ENCODE assay signal across 9 mouse cellular contexts in genomic region chr5:137885894-137886293, GRCm38 (mm10). TPM values are rescaled to one million over a fixed set of nuclear protein-coding genes. Genes with fewer than 3 reads are reported as not detected.
DNase-seq lines count a peak whose midpoint lies in the region; ATAC-seq and TF ChIP-seq lines count a peak whose summit lies in the region.
"Had no signal": no experiment of that assay in that cellular context is flagged by ENCODE, and none has a peak within 500 bp of the region (broad histone marks: within the 10 kb centered on the region; RNA-seq: fewer than 3 reads in every experiment).

No protein-coding gene starts in this region.

- H3K27me3 ChIP-seq in heart, postnatal 0 days (ENCODE audit: control insufficient read depth, insufficient read depth, low read length) = no peaks in the 10 kb centered on the region
- peaks cover 8% of the 10 kb centered on the region; the same call in 1 of the 2 replicates for H3K27me3 ChIP-seq in heart, embryonic 12.5 days (replicated peaks)
- no peaks in the 10 kb centered on the region for H3K27me3 ChIP-seq in C2C12 (ENCODE audit: control insufficient read depth, insufficient read depth, insufficient read length)
- no peaks in the 10 kb centered on the region for H3K27me3 ChIP-seq in embryonic facial prominence, embryonic 10.5 days (replicated peaks; ENCODE audit: low read depth, poor library complexity, severe bottlenecking)
- H3K27me3 ChIP-seq: embryonic facial prominence, embryonic 13.5 days had no signal

- TF ChIP-seq CTCF in heart, postnatal 0 days (IDR thresholded peaks at IDR 0.05; ENCODE audit: low read depth) = peak; percentile 74
- TF ChIP-seq CTCF in C2C12 (IDR thresholded peaks at IDR 0.05; ENCODE audit: control insufficient read depth, insufficient read depth, insufficient read length) = no peak
- peak; percentile 61 for TF ChIP-seq CTCF in lung, adult 2 months (IDR thresholded peaks at IDR 0.05; ENCODE audit: insufficient read depth, low read length)

- no peak overlapping the region for H3K9ac ChIP-seq in heart, postnatal 0 days (replicated peaks; ENCODE audit: low read depth, low read length)
- H3K9ac ChIP-seq in heart, embryonic 12.5 days = no peak overlapping the region
- H3K9ac ChIP-seq: embryonic facial prominence, embryonic 13.5 days had no signal

- no peak overlapping the region for H3K4me3 ChIP-seq in heart, postnatal 0 days (ENCODE audit: low read depth, low read length)
- H3K4me3 ChIP-seq in heart, embryonic 12.5 days = no peak overlapping the region
- no peak overlapping the region for H3K4me3 ChIP-seq in C2C12 (ENCODE audit: insufficient read depth, poor library complexity, severe bottlenecking)
- no peak overlapping the region for H3K4me3 ChIP-seq in embryonic facial prominence, embryonic 10.5 days
- H3K4me3 ChIP-seq in lung, adult 2 months (replicated peaks; ENCODE audit: extremely low read depth, low read depth, low read length) = no peak overlapping the region
- H3K4me3 ChIP-seq: embryonic facial prominence, embryonic 13.5 days had no signal

- no peaks in the 10 kb centered on the region for H3K79me2 ChIP-seq in C2C12 (ENCODE audit: control insufficient read depth, insufficient read depth)

- H3K27ac ChIP-seq in heart, postnatal 0 days (ENCODE audit: low read depth) = no peak overlapping the region
- no peak overlapping the region for H3K27ac ChIP-seq in heart, embryonic 12.5 days (ENCODE audit: poor library complexity, severe bottlenecking)
- no peak overlapping the region for H3K27ac ChIP-seq in embryonic facial prominence, embryonic 10.5 days (replicated peaks)
- H3K27ac ChIP-seq: embryonic facial prominence, embryonic 13.5 days had no signal

- ATAC-seq in heart, postnatal 0 days (ENCODE audit: insufficient read depth, low read depth) = 0 out of 2 replicates have a peak, but pooled peaks have one; percentile 41
- no peak for ATAC-seq in heart, embryonic 12.5 days (ENCODE audit: insufficient number of reproducible peaks, low FRiP score)

- no peak for TF ChIP-seq EP300 in heart, postnatal 0 days (IDR thresholded peaks at IDR 0.05; ENCODE audit: low read depth)

- no peak overlapping the region for H3K4me2 ChIP-seq in heart, postnatal 0 days (ENCODE audit: low read depth, low read length)
- no peak overlapping the region for H3K4me2 ChIP-seq in heart, embryonic 12.5 days
- H3K4me2 ChIP-seq: embryonic facial prominence, embryonic 13.5 days had no signal

- H3K79me3 ChIP-seq in C2C12 (ENCODE audit: low read depth) = no peaks in the 10 kb centered on the region

- DNase-seq in heart, postnatal 0 days (ENCODE audit: low spot score) = peak; percentile 61
- DNase-seq in adrenal gland, postnatal 10 days = peak; percentile 73
- peak; percentile 50 for DNase-seq in embryonic facial prominence, embryonic 10.5 days (ENCODE audit: low spot score)
- DNase-seq in kidney, postnatal 4 days = peak; percentile 78 to 84
- DNase-seq in lung, adult 2 months = peak; percentile 31
- DNase-seq in right cerebral cortex, postnatal 4 days = peak; percentile 65

- H3ac ChIP-seq in C2C12 (ENCODE audit: control insufficient read depth, insufficient read length, low read depth) = no peak overlapping the region

- H3K9me3 ChIP-seq in heart, postnatal 0 days (replicated peaks; ENCODE audit: control insufficient read depth, low read length) = no peaks in the 10 kb centered on the region
- no peaks in the 10 kb centered on the region for H3K9me3 ChIP-seq in heart, embryonic 12.5 days (replicated peaks)
- no peaks in the 10 kb centered on the region for H3K9me3 ChIP-seq in embryonic facial prominence, embryonic 10.5 days
- H3K9me3 ChIP-seq: embryonic facial prominence, embryonic 13.5 days had no signal

- H3K36me3 ChIP-seq in heart, postnatal 0 days (replicated peaks; ENCODE audit: control insufficient read depth, insufficient read depth, low read length) = no peaks in the 10 kb centered on the region
- H3K36me3 ChIP-seq in heart, embryonic 12.5 days = no peaks in the 10 kb centered on the region
- no peaks in the 10 kb centered on the region for H3K36me3 ChIP-seq in C2C12 (ENCODE audit: control insufficient read depth, insufficient read depth)
- H3K36me3 ChIP-seq in embryonic facial prominence, embryonic 10.5 days (replicated peaks) = no peaks in the 10 kb centered on the region
- H3K36me3 ChIP-seq: embryonic facial prominence, embryonic 13.5 days had no signal

- 3% methylated on average over 2 of the region's 2 CpGs for WGBS in heart, postnatal 0 days
- WGBS in heart, embryonic 12.5 days = 12% methylated on average over 2 of the region's 2 CpGs
- WGBS in embryonic facial prominence, embryonic 10.5 days = 7% methylated on average over 2 of the region's 2 CpGs
- 1% methylated on average over 2 of the region's 2 CpGs for WGBS in lung, adult 2 months

- no peak for TF ChIP-seq POLR2A in lung, adult 2 months (IDR thresholded peaks at IDR 0.05; ENCODE audit: borderline replicate concordance, extremely low read depth, low read depth, low read length)

- no peaks in the 10 kb centered on the region for H3K4me1 ChIP-seq in heart, postnatal 0 days (ENCODE audit: control insufficient read depth, insufficient read depth)
- no peaks in the 10 kb centered on the region; the same call in 1 of the 2 replicates for H3K4me1 ChIP-seq in heart, embryonic 12.5 days (replicated peaks)
- H3K4me1 ChIP-seq in embryonic facial prominence, embryonic 10.5 days = no peaks in the 10 kb centered on the region
- no peaks in the 10 kb centered on the region for H3K4me1 ChIP-seq in lung, adult 2 months (ENCODE audit: control insufficient read depth, insufficient read depth, low read length)
- H3K4me1 ChIP-seq: embryonic facial prominence, embryonic 13.5 days had no signal

TF ChIP-seq in C2C12, 6 proteins besides CTCF, POLR2A, EP300 and RAD21:
- peak; percentile 66 for TF ChIP-seq MAX (IDR thresholded peaks at IDR 0.05)
- no peak for TF ChIP-seq FOSL1 (IDR thresholded peaks at IDR 0.05; ENCODE audit: insufficient read depth, low read length, poor library complexity, severe bottlenecking)
- TF ChIP-seq USF1 (IDR thresholded peaks at IDR 0.05; ENCODE audit: low read depth) = no peak
- no peak for TF ChIP-seq CEBPB (IDR thresholded peaks at IDR 0.05; ENCODE audit: low read depth)

RNA-seq across cellular contexts. Expression of gene Pilrb2, which starts 14.3 kb away (rescaled TPM):
- total RNA-seq in heart, postnatal 0 days (2014; rRNA removed; ENCODE audit: low replicate concordance) = 2.4 TPM in 1 of 2 replicates, not detected in the other
- polyA plus RNA-seq in heart, postnatal 0 days (2015; fragmentation: Nextera tagmentation; extraction: Ambion mirVana) = 1.2 and 1.6 TPM in 2 replicates
- 1.9 and 2.7 TPM in 2 replicates for polyA plus RNA-seq in heart, embryonic 12.5 days (2016; fragmentation: Nextera tagmentation; extraction: Ambion mirVana)
- polyA plus RNA-seq in C2C12 (2012; fragmentation: generic; extraction: Trizol) = not detected
- 1 to 10 TPM; 2.0 to 2.2 TPM for total RNA-seq in adrenal gland, postnatal 10 days (2021)
- polyA plus RNA-seq in embryonic facial prominence, embryonic 10.5 days (2016; fragmentation: Nextera tagmentation; extraction: Ambion mirVana) = not detected in 2 replicates
- polyA plus RNA-seq in lung, adult 2 months (2012; rRNA removed) = 7.9 and 12.1 TPM in 2 replicates
- polyA plus RNA-seq: embryonic facial prominence, embryonic 13.5 days had no signal

RNA-seq across cellular contexts. Expression of gene Pilrb1, which starts 28.0 kb away (rescaled TPM):
- 0.66 TPM in 1 of 2 replicates, not detected in the other for total RNA-seq in heart, postnatal 0 days (2014; rRNA removed; ENCODE audit: low replicate concordance)
- 0.45 and 0.75 TPM in 2 replicates for polyA plus RNA-seq in heart, postnatal 0 days (2015; fragmentation: Nextera tagmentation; extraction: Ambion mirVana)
- polyA plus RNA-seq in heart, embryonic 12.5 days (2016; fragmentation: Nextera tagmentation; extraction: Ambion mirVana) = 0.26 and 0.57 TPM in 2 replicates
- polyA plus RNA-seq in C2C12 (2012; fragmentation: generic; extraction: Trizol) = not detected
- 1 to 10 TPM; 1.5 to 2.1 TPM for total RNA-seq in adrenal gland, postnatal 10 days (2021)
- polyA plus RNA-seq in embryonic facial prominence, embryonic 10.5 days (2016; fragmentation: Nextera tagmentation; extraction: Ambion mirVana) = 0.16 TPM in 1 of 2 replicates, not detected in the other
- 7.3 and 16.5 TPM in 2 replicates for polyA plus RNA-seq in lung, adult 2 months (2012; rRNA removed)
- polyA plus RNA-seq: embryonic facial prominence, embryonic 13.5 days had no signal

RNA-seq across cellular contexts. Expression of gene Cyp3a13, which starts 35.5 kb away (rescaled TPM):
- not detected in 2 replicates for total RNA-seq in heart, postnatal 0 days (2014; rRNA removed; ENCODE audit: low replicate concordance)
- polyA plus RNA-seq in heart, postnatal 0 days (2015; fragmentation: Nextera tagmentation; extraction: Ambion mirVana) = 0.10 and 0.11 TPM in 2 replicates
- 0.08 and 0.09 TPM in 2 replicates for polyA plus RNA-seq in heart, embryonic 12.5 days (2016; fragmentation: Nextera tagmentation; extraction: Ambion mirVana)
- not detected for polyA plus RNA-seq in C2C12 (2012; fragmentation: generic; extraction: Trizol)
- 1 to 10 TPM; 3.0 to 8.2 TPM for total RNA-seq in adrenal gland, postnatal 10 days (2021)
- not detected in 2 replicates for polyA plus RNA-seq in embryonic facial prominence, embryonic 10.5 days (2016; fragmentation: Nextera tagmentation; extraction: Ambion mirVana)
- polyA plus RNA-seq in lung, adult 2 months (2012; rRNA removed) = 0.71 and 1.2 TPM in 2 replicates
- polyA plus RNA-seq: embryonic facial prominence, embryonic 13.5 days had no signal

RNA-seq across cellular contexts. Expression of gene Pilra, which starts 49.8 kb away (rescaled TPM):
- total RNA-seq in heart, postnatal 0 days (2014; rRNA removed; ENCODE audit: low replicate concordance) = 3.7 and 78.0 TPM in 2 replicates
- 2.0 TPM in 2 replicates for polyA plus RNA-seq in heart, postnatal 0 days (2015; fragmentation: Nextera tagmentation; extraction: Ambion mirVana)
- polyA plus RNA-seq in heart, embryonic 12.5 days (2016; fragmentation: Nextera tagmentation; extraction: Ambion mirVana) = 2.3 and 2.5 TPM in 2 replicates
- 0.06 TPM for polyA plus RNA-seq in C2C12 (2012; fragmentation: generic; extraction: Trizol)
- 1 to 10 TPM; 1.6 to 2.8 TPM for total RNA-seq in adrenal gland, postnatal 10 days (2021)
- polyA plus RNA-seq in embryonic facial prominence, embryonic 10.5 days (2016; fragmentation: Nextera tagmentation; extraction: Ambion mirVana) = 0.28 and 0.79 TPM in 2 replicates
- 24.7 and 27.9 TPM in 2 replicates for polyA plus RNA-seq in lung, adult 2 months (2012; rRNA removed)

Comparison
In these comparisons a context has a peak if more than half of its experiments do, and no peak if none do; other contexts are left out.
1. DNase-seq: peak in every context shown above with its lines; median percentile 81 in kidney, postnatal 4 days; 73 in adrenal gland, postnatal 10 days; 65 in right cerebral cortex, postnatal 4 days; 61 in heart, postnatal 0 days; 50 in embryonic facial prominence, embryonic 10.5 days; 31 in lung, adult 2 months.